Mouse (Mus musculus) midbrain, embryonic 14.5 days (tissue): Measurements from ENCODE around the gene Pex12. TPM values are rescaled to one million over a fixed set of nuclear protein-coding genes. Genes with fewer than 3 reads are reported as not detected.

Experiments
- polyA plus RNA-seq: library from polyadenylated mRNA; unstranded; fragments of >200 nt; fragmentation: Nextera tagmentation; extraction: Ambion mirVana; gene quantifications from 2 replicates; pipeline ENCODE4 v1.2.1, GENCODE M21; 2014

Gene Pex12
- polyA plus RNA-seq, 1 experiment from 2014 or later: 20.6 TPM

Other genes with a start within 250 kb of the Pex12 start
- gene Slfn2, start 237.5 kb downstream of the Pex12 start, polyA plus RNA-seq: 0.22 and 3.1 TPM in 2 replicates
- 0.51 TPM in 1 of 2 replicates, not detected in the other for gene Slfn1, start 185.7 kb downstream of the Pex12 start, polyA plus RNA-seq
- 0.05 and 0.20 TPM in 2 replicates for gene Slfn4, start 127.4 kb downstream of the Pex12 start, polyA plus RNA-seq
- gene Slfn3, start 111.3 kb downstream of the Pex12 start, polyA plus RNA-seq: 0.19 and 0.38 TPM in 2 replicates
- 0.05 TPM in 1 of 2 replicates, not detected in the other for gene Slfn14, start 15.9 kb downstream of the Pex12 start, polyA plus RNA-seq
- gene Ap2b1, start 3.6 kb downstream of the Pex12 start, polyA plus RNA-seq: 103 and 173 TPM in 2 replicates
- 18.3 and 37.9 TPM in 2 replicates for gene Rasl10b, start 106.6 kb upstream of the Pex12 start, polyA plus RNA-seq
- 0.11 and 0.18 TPM in 2 replicates for gene Gas2l2, start 126.9 kb upstream of the Pex12 start, polyA plus RNA-seq
- 0.69 and 1.2 TPM in 2 replicates for gene 1700020L24Rik, start 135.1 kb upstream of the Pex12 start, polyA plus RNA-seq
- gene Mmp28, start 160.5 kb upstream of the Pex12 start, polyA plus RNA-seq: 1.6 and 2.7 TPM in 2 replicates
- gene Taf15, start 170.5 kb upstream of the Pex12 start, polyA plus RNA-seq: 13.7 and 17.0 TPM in 2 replicates
- gene Heatr9, start 219.6 kb upstream of the Pex12 start, polyA plus RNA-seq: not detected in 2 replicates
- 1.6 TPM in 1 of 2 replicates, not detected in the other for gene Ccl5, start 227.9 kb upstream of the Pex12 start, polyA plus RNA-seq